Mouse (Mus musculus): Measurements from ENCODE around the gene Kcnf1.
"Not testable (repeated sequence)": the region's sequence is repeated elsewhere in the genome, so short reads cannot be mapped to it uniquely, and the experiment has no call there.

Kcnf1 gene

GRCm38 (mm10) chr12:17174134-17174893, 2.4 kb downstream of the Kcnf1 start:
- in situ Hi-C loops (cut with MboI; ENCODE audit: low pct_unique_long_range_greater_than_20kb in 1 of 2, low sequenced_read_pairs in 2 of 2, unreplicated experiment in 1 of 2) = no loop called here

GRCm38 (mm10) chr12:17170406-17170805, 6.3 kb downstream of the Kcnf1 start:
- in situ Hi-C loops (cut with MboI; ENCODE audit: low pct_unique_long_range_greater_than_20kb in 1 of 2, low sequenced_read_pairs in 2 of 2, unreplicated experiment in 1 of 2) = no loop called here

GRCm38 (mm10) chr12:17166116-17166515, 10.6 kb downstream of the Kcnf1 start:
- in situ Hi-C loops (cut with MboI; ENCODE audit: low pct_unique_long_range_greater_than_20kb in 1 of 2, low sequenced_read_pairs in 2 of 2, unreplicated experiment in 1 of 2) = no loop called here

GRCm38 (mm10) chr12:17163996-17164395, 12.7 kb downstream of the Kcnf1 start:
- in situ Hi-C loops (cut with MboI; ENCODE audit: low pct_unique_long_range_greater_than_20kb in 1 of 2, low sequenced_read_pairs in 2 of 2, unreplicated experiment in 1 of 2) = no loop called here

GRCm38 (mm10) chr12:17159549-17159948, 17.1 kb downstream of the Kcnf1 start:
- in situ Hi-C loops (cut with MboI; ENCODE audit: low pct_unique_long_range_greater_than_20kb in 1 of 2, low sequenced_read_pairs in 2 of 2, unreplicated experiment in 1 of 2) = no loop called here

GRCm38 (mm10) chr12:17157558-17157957, 19.1 kb downstream of the Kcnf1 start:
- in situ Hi-C loops (cut with MboI; ENCODE audit: low pct_unique_long_range_greater_than_20kb in 1 of 2, low sequenced_read_pairs in 2 of 2, unreplicated experiment in 1 of 2) = no loop called here

- in situ Hi-C loops (cut with MboI; ENCODE audit: low pct_unique_long_range_greater_than_20kb in 1 of 2, low sequenced_read_pairs in 2 of 2, unreplicated experiment in 1 of 2) = no loop called here
These were observed 20.9 kb downstream of the Kcnf1 start for GRCm38 (mm10) chr12:17155781-17156180.

- in situ Hi-C loops (cut with MboI; ENCODE audit: low pct_unique_long_range_greater_than_20kb in 1 of 2, low sequenced_read_pairs in 2 of 2, unreplicated experiment in 1 of 2) = no loop called here
These were observed 23.8 kb downstream of the Kcnf1 start for GRCm38 (mm10) chr12:17152840-17153239.

GRCm38 (mm10) chr12:17148920-17149319, 27.8 kb downstream of the Kcnf1 start:
- in situ Hi-C loops (cut with MboI; ENCODE audit: low pct_unique_long_range_greater_than_20kb in 1 of 2, low sequenced_read_pairs in 2 of 2, unreplicated experiment in 1 of 2) = no loop called here

GRCm38 (mm10) chr12:17141791-17142190, 34.9 kb downstream of the Kcnf1 start:
- in situ Hi-C loops (cut with MboI; ENCODE audit: low pct_unique_long_range_greater_than_20kb in 1 of 2, low sequenced_read_pairs in 2 of 2, unreplicated experiment in 1 of 2) = no loop called here

GRCm38 (mm10) chr12:17140436-17140835, 36.3 kb downstream of the Kcnf1 start:
- in situ Hi-C loops (cut with MboI; ENCODE audit: low pct_unique_long_range_greater_than_20kb in 1 of 2, low sequenced_read_pairs in 2 of 2, unreplicated experiment in 1 of 2) = no loop called here

GRCm38 (mm10) chr12:17134546-17135096, 42.1 kb downstream of the Kcnf1 start:
- in situ Hi-C loops (cut with MboI; ENCODE audit: low pct_unique_long_range_greater_than_20kb in 1 of 2, low sequenced_read_pairs in 2 of 2, unreplicated experiment in 1 of 2) = no loop called here

- in situ Hi-C loops (cut with MboI; ENCODE audit: low pct_unique_long_range_greater_than_20kb in 1 of 2, low sequenced_read_pairs in 2 of 2, unreplicated experiment in 1 of 2) = no loop called here
These were observed 44.4 kb downstream of the Kcnf1 start for GRCm38 (mm10) chr12:17132243-17132642.

GRCm38 (mm10) chr12:17131563-17131962, 45.1 kb downstream of the Kcnf1 start:
- in situ Hi-C loops (cut with MboI; ENCODE audit: low pct_unique_long_range_greater_than_20kb in 1 of 2, low sequenced_read_pairs in 2 of 2, unreplicated experiment in 1 of 2) = no loop called here

GRCm38 (mm10) chr12:17122881-17123280, 53.8 kb downstream of the Kcnf1 start:
- in situ Hi-C loops (cut with MboI; ENCODE audit: low pct_unique_long_range_greater_than_20kb in 1 of 2, low sequenced_read_pairs in 2 of 2, unreplicated experiment in 1 of 2) = not testable (repeated sequence)

All from mouse embryonic stem cell (cell line).